Mouse (Mus musculus) layer of hippocampus, postnatal 14 days (tissue): ENCODE data around the gene Gria1. TPM values are rescaled to one million over a fixed set of nuclear protein-coding genes. Genes with fewer than 3 reads are reported as not detected.

Experiments
- DNase-seq, 2 experiments: peaks; one replicate each; pipeline ENCODE4 v3.0.0; 2021 to 2022; ENCODE audit warnings: low spot score in 2 of 2, mixed read lengths in 1 of 2
- total RNA-seq, 2 experiments: library from RNA; stranded (reverse); gene quantifications; 2 replicates each; pipeline ENCODE4 v1.2.3; 2021

Gria1 gene
- total RNA-seq, 2 experiments from 2014 or later = 580 to 600 TPM

- no peak for DNase-seq
Observed at GRCm38 (mm10) chr11:57160076-57160475, 148.9 kb downstream of the Gria1 start.

GRCm38 (mm10) chr11:57162931-57163330, 151.7 kb downstream of the Gria1 start:
- no peak for DNase-seq

- DNase-seq = no peak
Observed at GRCm38 (mm10) chr11:57170058-57170457, 158.9 kb downstream of the Gria1 start.

GRCm38 (mm10) chr11:57174165-57174564, 163.0 kb downstream of the Gria1 start:
- DNase-seq = no peak

GRCm38 (mm10) chr11:57176552-57176951, 165.4 kb downstream of the Gria1 start:
- no peak for DNase-seq

- no peak for DNase-seq
Observed at GRCm38 (mm10) chr11:57184216-57184615, 173.0 kb downstream of the Gria1 start.

- peak in 1 of 2 experiments; percentile 47 for DNase-seq
Observed at GRCm38 (mm10) chr11:57185110-57185509, 173.9 kb downstream of the Gria1 start.

- no peak for DNase-seq
Observed at GRCm38 (mm10) chr11:57189391-57189790, 178.2 kb downstream of the Gria1 start.

- no peak for DNase-seq
Observed at GRCm38 (mm10) chr11:57194746-57195145, 183.6 kb downstream of the Gria1 start.

GRCm38 (mm10) chr11:57201245-57201976, 190.2 kb downstream of the Gria1 start:
- no peak for DNase-seq

GRCm38 (mm10) chr11:57204371-57204770, 193.2 kb downstream of the Gria1 start:
- no peak for DNase-seq

- peak in 1 of 2 experiments; percentile 63 for DNase-seq
Observed at GRCm38 (mm10) chr11:57207260-57207659, 196.1 kb downstream of the Gria1 start.

GRCm38 (mm10) chr11:57214079-57214478, 202.9 kb downstream of the Gria1 start:
- peak in 1 of 2 experiments; percentile 56 for DNase-seq

GRCm38 (mm10) chr11:57214583-57214982, 203.4 kb downstream of the Gria1 start:
- DNase-seq = peak; percentile 52 to 74

GRCm38 (mm10) chr11:57222797-57223569, 211.8 kb downstream of the Gria1 start:
- no peak for DNase-seq

- no peak for DNase-seq
Observed at GRCm38 (mm10) chr11:57235446-57235845, 224.3 kb downstream of the Gria1 start.

- DNase-seq = no peak
Observed at GRCm38 (mm10) chr11:57236431-57236830, 225.2 kb downstream of the Gria1 start.

GRCm38 (mm10) chr11:57239758-57240157, 228.6 kb downstream of the Gria1 start:
- DNase-seq = no peak

- DNase-seq = no peak
Observed at GRCm38 (mm10) chr11:57243835-57244234, 232.6 kb downstream of the Gria1 start.

- no peak for DNase-seq
Observed at GRCm38 (mm10) chr11:57244543-57244942, 233.4 kb downstream of the Gria1 start.

GRCm38 (mm10) chr11:57248870-57249269, 237.7 kb downstream of the Gria1 start:
- DNase-seq = no peak

- no peak for DNase-seq
Observed at GRCm38 (mm10) chr11:57250129-57250528, 238.9 kb downstream of the Gria1 start.
